Mouse (Mus musculus) gastrocnemius, adult 8-10 months (tissue): ENCODE results near the gene Nedd9. TPM values are rescaled to one million over a fixed set of nuclear protein-coding genes. Genes with fewer than 3 reads are reported as not detected.

ENCODE experiments used
- DNase-seq, 2 experiments: peaks; one replicate each; pipeline ENCODE4 v3.0.0; 2022; ENCODE audit warnings: low spot score in 2 of 2
- total RNA-seq, 4 experiments: library from RNA; stranded (reverse); gene quantifications; 2 replicates each; pipeline ENCODE4 v1.2.4; 2022

Nedd9 gene
- total RNA-seq, 4 experiments from 2014 or later = 2.0 to 7.9 (median 2.4) TPM

- no peak for DNase-seq
Measured at GRCm38 (mm10) chr13:41456292-41457029, 30.7 kb downstream of the Nedd9 start.

- DNase-seq = no peak
Measured at GRCm38 (mm10) chr13:41453227-41454193, 33.7 kb downstream of the Nedd9 start.

- no peak for DNase-seq
Measured at GRCm38 (mm10) chr13:41450821-41451220, 36.3 kb downstream of the Nedd9 start.

- DNase-seq = no peak
Measured at GRCm38 (mm10) chr13:41449211-41449610, 38.0 kb downstream of the Nedd9 start.

- no peak for DNase-seq
Measured at GRCm38 (mm10) chr13:41447209-41447608, 40.0 kb downstream of the Nedd9 start.

GRCm38 (mm10) chr13:41446591-41446990, 40.6 kb downstream of the Nedd9 start:
- DNase-seq = no peak

- DNase-seq = no peak
Measured at GRCm38 (mm10) chr13:41445067-41445808, 41.9 kb downstream of the Nedd9 start.

- DNase-seq = no peak
Measured at GRCm38 (mm10) chr13:41444230-41444629, 42.9 kb downstream of the Nedd9 start.

GRCm38 (mm10) chr13:41442145-41442544, 45.0 kb downstream of the Nedd9 start:
- no peak for DNase-seq

GRCm38 (mm10) chr13:41440205-41440604, 47.0 kb downstream of the Nedd9 start:
- DNase-seq = no peak

- no peak for DNase-seq
Measured at GRCm38 (mm10) chr13:41437390-41437789, 49.8 kb downstream of the Nedd9 start.

- DNase-seq = peak; percentile 4 to 12
Measured at GRCm38 (mm10) chr13:41436731-41437130, 50.4 kb downstream of the Nedd9 start.

GRCm38 (mm10) chr13:41433201-41433600, 54.0 kb downstream of the Nedd9 start:
- no peak for DNase-seq

- DNase-seq = no peak
Measured at GRCm38 (mm10) chr13:41431795-41432194, 55.4 kb downstream of the Nedd9 start.

GRCm38 (mm10) chr13:41427046-41427445, 60.1 kb downstream of the Nedd9 start:
- DNase-seq = no peak

GRCm38 (mm10) chr13:41423463-41424074, 63.6 kb downstream of the Nedd9 start:
- no peak for DNase-seq

- DNase-seq = no peak
Measured at GRCm38 (mm10) chr13:41422581-41422980, 64.6 kb downstream of the Nedd9 start.

- no peak for DNase-seq
Measured at GRCm38 (mm10) chr13:41420376-41420775, 66.8 kb downstream of the Nedd9 start.

- DNase-seq = no peak
Measured at GRCm38 (mm10) chr13:41418198-41418869, 68.8 kb downstream of the Nedd9 start.
